Mouse (Mus musculus) heart, adult 2 months (tissue): ENCODE results near the gene Wdr20. TPM values are rescaled to one million over a fixed set of nuclear protein-coding genes. Genes with fewer than 3 reads are reported as not detected.

Experiments
- DNase-seq, 2 experiments: peaks; one replicate each; pipeline ENCODE4 v3.0.0; 2021
- H3K27ac ChIP-seq: fragments of 200-600 bp; 2 replicates; pipeline ENCODE4 v1.8.1; 2022
- H3K27me3 ChIP-seq: fragments of 200-500 bp; 2 replicates; pipeline ENCODE4 v1.6.1; 2012; ENCODE audit warnings: mild to moderate bottlenecking, low read length, inconsistent platforms, mixed read lengths; ENCODE audit not compliant: control insufficient read depth, insufficient read depth
- H3K36me3 ChIP-seq: fragments of 200-500 bp; 2 replicates; pipeline ENCODE4 v1.6.1; 2012; ENCODE audit warnings: low read length, inconsistent platforms; ENCODE audit not compliant: control insufficient read depth, insufficient read depth
- H3K4me1 ChIP-seq: fragments of 200-500 bp; 2 replicates; pipeline ENCODE4 v1.6.1; 2011; ENCODE audit warnings: low read length; ENCODE audit not compliant: control insufficient read depth, insufficient read depth
- H3K4me3 ChIP-seq: fragments of 200-600 bp; 2 replicates; pipeline ENCODE4 v1.8.1; 2022
- H3K79me2 ChIP-seq: fragments of 200-500 bp; replicated peaks from 2 replicates; pipeline ENCODE4 v1.6.1; 2012; ENCODE audit warnings: mild to moderate bottlenecking, inconsistent platforms, low read length, moderate library complexity, mixed read lengths; ENCODE audit not compliant: control insufficient read depth, insufficient read depth
- H3K9ac ChIP-seq: fragments of 200-500 bp; 2 replicates; pipeline ENCODE4 v1.6.1; 2012; ENCODE audit warnings: low read depth, mild to moderate bottlenecking, control low read depth, inconsistent platforms, low read length, mixed read lengths
- CTCF ChIP-seq: fragments of 200-600 bp; IDR thresholded peaks from 2 replicates; pipeline ENCODE4 v1.8.1; 2022; ENCODE audit warnings: antibody characterized with exemption, mild to moderate bottlenecking, moderate library complexity
- EP300 ChIP-seq: fragments of 200-500 bp; IDR thresholded peaks from 2 replicates; pipeline ENCODE4 v1.6.1; 2011; ENCODE audit warnings: low read depth, low read length, control low read depth; ENCODE audit not compliant: insufficient read depth
- POLR2A ChIP-seq: fragments of 200-500 bp; IDR thresholded peaks from 2 replicates; pipeline ENCODE4 v1.6.1; 2011; ENCODE audit warnings: mild to moderate bottlenecking, low read depth, low read length, control low read depth; ENCODE audit not compliant: insufficient read depth
- WGBS: fragments of 180-500 bp; shearing (Covaris S2); methylation state at CpG from one replicate; pipeline ENCODE4 v1.1.7; 2018; 5-methylcytosine and 5-hydroxymethylcytosine counted together
- intact Hi-C: fragments of 180-260 bp; cut with DNase I; formaldehyde crosslinking; loops from one replicate; pipeline ENCODE4 v1.15.1; 2025
- polyA plus RNA-seq: library from polyadenylated mRNA; depleted of rRNA; stranded (reverse); fragments of >200 nt; gene quantifications from 2 replicates; pipeline ENCODE4 v1.2.3, GENCODE M21; 2012
- total RNA-seq, 2 experiments: library from RNA; stranded (reverse); gene quantifications; 2 replicates each; pipeline ENCODE4 v1.2.3; 2021

The Wdr20 gene
- total and polyA plus RNA-seq, 3 experiments: 14.5 to 30.9 (median 28.6) TPM

- H3K36me3 ChIP-seq: no peaks in the 10 kb centered on the region
- H3K27ac ChIP-seq: no peak overlapping the region
- no peak for DNase-seq
- intact Hi-C loops: no loop called here
- no peak overlapping the region for H3K9ac ChIP-seq
- WGBS: 76% methylated on average over 4 of the region's 4 CpGs
- TF ChIP-seq CTCF (no peak), POLR2A (no peak), EP300 (no peak)
- H3K27me3 ChIP-seq: no peaks in the 10 kb centered on the region
- H3K4me1 ChIP-seq: peaks cover 6% of the 10 kb centered on the region
- H3K79me2 ChIP-seq: peaks cover 2% of the 10 kb centered on the region
- no peak overlapping the region for H3K4me3 ChIP-seq
Observed at GRCm38 (mm10) chr12:110799226-110799625, 61.5 kb downstream of the Wdr20 start.

GRCm38 (mm10) chr12:110801876-110802464 is 64.2 kb downstream of the Wdr20 start:
- no peak for DNase-seq
- Histone ChIP-seq H3K36me3 (no peaks in the 10 kb centered on the region), H3K9ac (no peak overlapping the region), H3K27ac (no peak overlapping the region), H3K27me3 (no peaks in the 10 kb centered on the region), H3K4me3 (no peak overlapping the region), H3K79me2 (peaks cover 2% of the 10 kb centered on the region), H3K4me1 (peaks cover 6% of the 10 kb centered on the region; the same call in 1 of the 2 replicates)
- WGBS: 81% methylated on average over 10 of the region's 10 CpGs
- TF ChIP-seq POLR2A (no peak), EP300 (no peak)
- intact Hi-C loops: no loop called here

GRCm38 (mm10) chr12:110802674-110803297 is 65.0 kb downstream of the Wdr20 start:
- WGBS: 84% methylated on average over 5 of the region's 5 CpGs
- no peak for TF ChIP-seq CTCF
- no peak for TF ChIP-seq EP300
- TF ChIP-seq POLR2A: no peak
- Histone ChIP-seq H3K36me3 (no peaks in the 10 kb centered on the region), H3K27me3 (no peaks in the 10 kb centered on the region), H3K4me3 (no peak overlapping the region), H3K27ac (no peak overlapping the region), H3K79me2 (peaks cover 2% of the 10 kb centered on the region), H3K9ac (no peak overlapping the region), H3K4me1 (peaks cover 3% of the 10 kb centered on the region; the same call in 1 of the 2 replicates)
- DNase-seq: no peak
- intact Hi-C loops: no loop called here

GRCm38 (mm10) chr12:110804261-110804660 is 66.5 kb downstream of the Wdr20 start:
- no peaks in the 10 kb centered on the region for H3K36me3 ChIP-seq
- TF ChIP-seq EP300: no peak
- TF ChIP-seq CTCF: no peak
- TF ChIP-seq POLR2A: no peak
- H3K4me3 ChIP-seq: no peak overlapping the region
- DNase-seq: no peak
- H3K27me3 ChIP-seq: no peaks in the 10 kb centered on the region
- H3K9ac ChIP-seq: no peak overlapping the region
- no peak overlapping the region for H3K27ac ChIP-seq
- no peaks in the 10 kb centered on the region; the same call in 1 of the 2 replicates for H3K4me1 ChIP-seq
- peaks cover 2% of the 10 kb centered on the region for H3K79me2 ChIP-seq
- intact Hi-C loops: no loop called here
- 49% methylated on average over 10 of the region's 10 CpGs for WGBS

GRCm38 (mm10) chr12:110806301-110806970 is 68.7 kb downstream of the Wdr20 start:
- no peak for TF ChIP-seq POLR2A
- TF ChIP-seq CTCF: peak; percentile 66
- intact Hi-C loops: no loop called here
- no peaks in the 10 kb centered on the region for H3K27me3 ChIP-seq
- no peak overlapping the region for H3K9ac ChIP-seq
- no peaks in the 10 kb centered on the region for H3K36me3 ChIP-seq
- H3K4me1 ChIP-seq: no peaks in the 10 kb centered on the region
- no peak overlapping the region for H3K4me3 ChIP-seq
- DNase-seq: peak; percentile 33 to 52
- no peak overlapping the region for H3K27ac ChIP-seq
- WGBS: 82% methylated on average over 3 of the region's 3 CpGs
- H3K79me2 ChIP-seq: peaks cover 2% of the 10 kb centered on the region; the same call in 1 of the 2 replicates

GRCm38 (mm10) chr12:110808430-110808829 is 70.7 kb downstream of the Wdr20 start:
- Histone ChIP-seq H3K4me3 (no peak overlapping the region), H3K79me2 (no peaks in the 10 kb centered on the region), H3K27me3 (no peaks in the 10 kb centered on the region), H3K36me3 (no peaks in the 10 kb centered on the region), H3K27ac (no peak overlapping the region), H3K4me1 (no peaks in the 10 kb centered on the region), H3K9ac (no peak overlapping the region)
- intact Hi-C loops: no loop called here
- DNase-seq: no peak
- WGBS: 86% methylated on average over 10 of the region's 10 CpGs
- TF ChIP-seq POLR2A (no peak), EP300 (no peak)
